In genomic region chr12:86769819-86770218, GRCm38 (mm10) we compare ENCODE assay signal across 12 mouse cellular contexts. TPM values are rescaled to one million over a fixed set of nuclear protein-coding genes. Genes with fewer than 3 reads are reported as not detected.
DNase-seq lines count a peak whose midpoint lies in the region; ATAC-seq lines count a peak whose summit lies in the region.
"Had no signal": no experiment of that assay in that cellular context is flagged by ENCODE, and none has a peak within 500 bp of the region (broad histone marks: within the 10 kb centered on the region; RNA-seq: fewer than 3 reads in every experiment).

No protein-coding gene starts in this region.

- no peak overlapping the region for H3K4me2 ChIP-seq in forebrain, embryonic 11.5 days (ENCODE audit: low read depth, low read length, severe bottlenecking)
- no peak overlapping the region for H3K4me2 ChIP-seq in kidney, embryonic 15.5 days
- no peak overlapping the region for H3K4me2 ChIP-seq in limb, embryonic 15.5 days

- 0 out of 2 replicates have a peak, but pooled peaks cover 6% of the 10 kb centered on the region for H3K27me3 ChIP-seq in forebrain, embryonic 10.5 days (ENCODE audit: poor library complexity, severe bottlenecking)
- H3K27me3 ChIP-seq in forebrain, embryonic 11.5 days (ENCODE audit: control insufficient read depth, insufficient read depth, low read length): no peaks in the 10 kb centered on the region
- no peaks in the 10 kb centered on the region for H3K27me3 ChIP-seq in kidney, embryonic 15.5 days
- H3K27me3 ChIP-seq in embryonic facial prominence, embryonic 10.5 days (replicated peaks; ENCODE audit: low read depth, poor library complexity, severe bottlenecking): 0 out of 2 replicates have a peak, but pooled peaks cover 4% of the 10 kb centered on the region
- no peaks in the 10 kb centered on the region for H3K27me3 ChIP-seq in limb, embryonic 15.5 days

- H3K9ac ChIP-seq in forebrain, embryonic 11.5 days (ENCODE audit: low read length): no peak overlapping the region
- no peak overlapping the region for H3K9ac ChIP-seq in kidney, embryonic 15.5 days
- no peak overlapping the region for H3K9ac ChIP-seq in limb, embryonic 15.5 days

- H3K27ac ChIP-seq in forebrain, embryonic 10.5 days: peak overlapping the region; percentile 63; the same call in 1 of the 2 replicates
- H3K27ac ChIP-seq in forebrain, embryonic 11.5 days (ENCODE audit: low read depth, low read length): no peak overlapping the region
- H3K27ac ChIP-seq in kidney, embryonic 15.5 days: peak overlapping the region; percentile 59
- 0 out of 2 replicates have a peak overlapping the region, but pooled peaks have one; percentile 51 for H3K27ac ChIP-seq in embryonic facial prominence, embryonic 10.5 days (replicated peaks)
- H3K27ac ChIP-seq in limb, embryonic 15.5 days: peak overlapping the region; percentile 74

- ATAC-seq in forebrain, embryonic 11.5 days (replicated peaks; ENCODE audit: low FRiP score): no peak
- no peak for ATAC-seq in kidney, embryonic 15.5 days (replicated peaks; ENCODE audit: low FRiP score)
- ATAC-seq in limb, embryonic 15.5 days (ENCODE audit: insufficient number of reproducible peaks, low FRiP score, low TSS enrichment, low read depth): no peak

- H3K4me1 ChIP-seq in forebrain, embryonic 10.5 days: peaks cover 40% of the 10 kb centered on the region
- peaks cover 13% of the 10 kb centered on the region for H3K4me1 ChIP-seq in forebrain, embryonic 11.5 days (replicated peaks; ENCODE audit: control insufficient read depth, insufficient read depth, low read length)
- H3K4me1 ChIP-seq in kidney, embryonic 15.5 days: peaks cover 18% of the 10 kb centered on the region
- peaks cover 28% of the 10 kb centered on the region for H3K4me1 ChIP-seq in embryonic facial prominence, embryonic 10.5 days
- peaks cover 39% of the 10 kb centered on the region for H3K4me1 ChIP-seq in limb, embryonic 15.5 days

- no peak for DNase-seq in forebrain, embryonic 10.5 days (ENCODE audit: extremely low spot score, low spot score)
- no peak for DNase-seq in forebrain, embryonic 11.5 days (ENCODE audit: low spot score)
- no peak for DNase-seq in kidney, adult 8-10 months
- DNase-seq in embryonic facial prominence, embryonic 10.5 days (ENCODE audit: low spot score): no peak
- no peak for DNase-seq in cerebellum, postnatal 36 days
- DNase-seq in adrenal gland, adult 2 months: no peak

- no peak overlapping the region for H3K4me3 ChIP-seq in forebrain, embryonic 10.5 days
- H3K4me3 ChIP-seq in forebrain, embryonic 11.5 days (ENCODE audit: low read depth, low read length): no peak overlapping the region
- no peak overlapping the region for H3K4me3 ChIP-seq in kidney, embryonic 15.5 days (replicated peaks)
- no peak overlapping the region for H3K4me3 ChIP-seq in embryonic facial prominence, embryonic 10.5 days
- no peak overlapping the region for H3K4me3 ChIP-seq in limb, embryonic 15.5 days

- no peaks in the 10 kb centered on the region for H3K36me3 ChIP-seq in forebrain, embryonic 10.5 days (replicated peaks)
- no peaks in the 10 kb centered on the region for H3K36me3 ChIP-seq in forebrain, embryonic 11.5 days (ENCODE audit: control insufficient read depth, insufficient read depth, low read length)
- no peaks in the 10 kb centered on the region for H3K36me3 ChIP-seq in kidney, embryonic 15.5 days
- H3K36me3 ChIP-seq in embryonic facial prominence, embryonic 10.5 days (replicated peaks): no peaks in the 10 kb centered on the region
- no peaks in the 10 kb centered on the region for H3K36me3 ChIP-seq in limb, embryonic 15.5 days

- H3K9me3 ChIP-seq in forebrain, embryonic 10.5 days: peaks cover 4% of the 10 kb centered on the region; the same call in 1 of the 2 replicates
- no peaks in the 10 kb centered on the region for H3K9me3 ChIP-seq in forebrain, embryonic 11.5 days (ENCODE audit: control insufficient read depth, low read length)
- no peaks in the 10 kb centered on the region for H3K9me3 ChIP-seq in kidney, embryonic 15.5 days (replicated peaks)
- H3K9me3 ChIP-seq in embryonic facial prominence, embryonic 10.5 days: no peaks in the 10 kb centered on the region
- H3K9me3 ChIP-seq in limb, embryonic 15.5 days: no peaks in the 10 kb centered on the region

RNA-seq across cellular contexts. Expression of gene Lrrc74a, which starts 35.6 kb away (rescaled TPM):
- polyA plus RNA-seq in forebrain, embryonic 10.5 days (2016; fragmentation: Nextera tagmentation; extraction: Ambion mirVana): not detected in 2 replicates
- polyA plus RNA-seq in forebrain, embryonic 11.5 days (2014; fragmentation: Nextera tagmentation; extraction: Ambion mirVana): not detected in 2 replicates
- polyA plus RNA-seq in kidney, embryonic 15.5 days (2015; fragmentation: Nextera tagmentation; extraction: Ambion mirVana): not detected in 2 replicates
- polyA plus RNA-seq in embryonic facial prominence, embryonic 10.5 days (2016; fragmentation: Nextera tagmentation; extraction: Ambion mirVana): not detected in 2 replicates
- polyA plus RNA-seq in limb, embryonic 15.5 days (2015; fragmentation: Nextera tagmentation; extraction: Ambion mirVana): not detected in 2 replicates
- not detected for total RNA-seq in adrenal gland, adult 2 months (2021)
- polyA plus RNA-seq in adrenal gland, adult 2 months (2012; rRNA removed): not detected in 2 replicates
- total RNA-seq: ES-E14; gastrocnemius, postnatal 10 days; left cerebral cortex, postnatal 36 days had no signal
- polyA plus RNA-seq: kidney, embryonic 14.5 days had no signal

RNA-seq across cellular contexts. Expression of gene Angel1, which starts 43.6 kb away (rescaled TPM):
- 15.2 and 15.8 TPM in 2 replicates for polyA plus RNA-seq in forebrain, embryonic 10.5 days (2016; fragmentation: Nextera tagmentation; extraction: Ambion mirVana)
- polyA plus RNA-seq in forebrain, embryonic 11.5 days (2014; fragmentation: Nextera tagmentation; extraction: Ambion mirVana): 14.9 and 15.7 TPM in 2 replicates
- polyA plus RNA-seq in kidney, embryonic 15.5 days (2015; fragmentation: Nextera tagmentation; extraction: Ambion mirVana): 8.5 and 10.2 TPM in 2 replicates
- 14.3 and 15.5 TPM in 2 replicates for polyA plus RNA-seq in embryonic facial prominence, embryonic 10.5 days (2016; fragmentation: Nextera tagmentation; extraction: Ambion mirVana)
- 9.6 and 10.3 TPM in 2 replicates for polyA plus RNA-seq in limb, embryonic 15.5 days (2015; fragmentation: Nextera tagmentation; extraction: Ambion mirVana)
- 1 to 10 TPM; 2.3 to 5.1 TPM for total RNA-seq in adrenal gland, adult 2 months (2021)
- polyA plus RNA-seq in adrenal gland, adult 2 months (2012; rRNA removed): 2.7 and 3.7 TPM in 2 replicates
